Mouse (Mus musculus) heart, embryonic 13.5 days (tissue): ENCODE measurements around the gene Ankib1. TPM values are rescaled to one million over a fixed set of nuclear protein-coding genes. Genes with fewer than 3 reads are reported as not detected.
"Not testable (repeated sequence)": the region's sequence is repeated elsewhere in the genome, so short reads cannot be mapped to it uniquely, and the experiment has no call there.

Experiments used
- ATAC-seq: fragments of 200-750 bp; cut with Nextera tagmentation; 2 replicates; pipeline ENCODE4 v1.8.0; 2017; ENCODE audit warnings: moderate TSS enrichment; ENCODE audit not compliant: insufficient number of reproducible peaks, low FRiP score, low TSS enrichment; ENCODE audit errors: extremely low read depth
- H3K27ac ChIP-seq: fragments of 300-500 bp; sonication (generic); replicated peaks from 2 replicates; pipeline ENCODE4 v1.5.1; 2015; ENCODE audit warnings: moderate library complexity, mild to moderate bottlenecking, inconsistent platforms
- H3K27me3 ChIP-seq: fragments of 300-500 bp; sonication (generic); replicated peaks from 2 replicates; pipeline ENCODE4 v1.6.1; 2015; ENCODE audit warnings: mild to moderate bottlenecking, inconsistent platforms
- H3K36me3 ChIP-seq: fragments of 300-500 bp; sonication (generic); 2 replicates; pipeline ENCODE4 v1.6.1; 2015; ENCODE audit warnings: mild to moderate bottlenecking, inconsistent platforms
- H3K4me1 ChIP-seq: fragments of 300-500 bp; sonication (generic); 2 replicates; pipeline ENCODE4 v1.6.1; 2015; ENCODE audit warnings: inconsistent platforms
- H3K4me2 ChIP-seq: fragments of 300-500 bp; sonication (generic); 2 replicates; pipeline ENCODE4 v1.6.1; 2015; ENCODE audit warnings: inconsistent platforms, mild to moderate bottlenecking, moderate library complexity
- H3K4me3 ChIP-seq: fragments of 300-500 bp; sonication (generic); 2 replicates; pipeline ENCODE4 v1.5.1; 2015; ENCODE audit warnings: moderate library complexity, mild to moderate bottlenecking, inconsistent platforms
- H3K9ac ChIP-seq: fragments of 300-500 bp; sonication (generic); 2 replicates; pipeline ENCODE4 v1.6.1; 2015; ENCODE audit warnings: inconsistent platforms, mild to moderate bottlenecking, moderate library complexity
- H3K9me3 ChIP-seq: fragments of 300-500 bp; sonication (generic); 2 replicates; pipeline ENCODE4 v1.6.1; 2016; ENCODE audit warnings: inconsistent platforms
- WGBS: fragments of 180-500 bp; shearing (Covaris S2); methylation state at CpG from one replicate; pipeline ENCODE4 v1.1.7; 2015; ENCODE audit warnings: mixed read lengths; 5-methylcytosine and 5-hydroxymethylcytosine counted together
- polyA plus RNA-seq: library from polyadenylated mRNA; unstranded; fragments of >200 nt; fragmentation: Nextera tagmentation; extraction: Ambion mirVana; gene quantifications from 2 replicates; pipeline ENCODE4 v1.2.1, GENCODE M21; 2015

Gene Ankib1
- polyA plus RNA-seq, 1 experiment from 2014 or later = 6.0 TPM

DNA sequence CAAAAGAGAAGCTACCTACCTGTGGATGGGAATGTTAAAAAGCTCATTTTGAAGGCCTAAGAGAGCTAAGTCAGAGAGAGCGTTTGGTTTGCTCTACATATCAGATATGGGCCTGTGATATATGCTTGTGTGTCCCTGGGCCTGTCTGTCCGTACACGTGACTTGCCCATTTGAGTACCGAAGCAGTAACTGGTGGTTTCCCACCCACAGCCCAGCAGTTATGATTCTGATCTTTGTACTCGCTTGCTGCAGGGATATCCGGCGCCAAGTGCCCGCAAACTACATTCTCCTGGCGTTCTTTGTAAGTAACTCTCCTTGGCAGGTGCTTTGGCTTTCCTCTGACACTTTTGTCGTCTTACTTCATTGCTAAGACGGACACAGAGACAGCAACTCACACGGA, 136.1 kb downstream of the Ankib1 start:
- H3K4me3 ChIP-seq = no peak overlapping the region
- H3K36me3 ChIP-seq = no peaks in the 10 kb centered on the region
- H3K4me1 ChIP-seq = no peaks in the 10 kb centered on the region
- no peak overlapping the region for H3K4me2 ChIP-seq
- 80% methylated on average over 12 of the region's 12 CpGs for WGBS
- no peak overlapping the region for H3K27ac ChIP-seq
- no peaks in the 10 kb centered on the region for H3K27me3 ChIP-seq
- no peaks in the 10 kb centered on the region for H3K9me3 ChIP-seq
- no peak for ATAC-seq
- H3K9ac ChIP-seq = no peak overlapping the region

DNA sequence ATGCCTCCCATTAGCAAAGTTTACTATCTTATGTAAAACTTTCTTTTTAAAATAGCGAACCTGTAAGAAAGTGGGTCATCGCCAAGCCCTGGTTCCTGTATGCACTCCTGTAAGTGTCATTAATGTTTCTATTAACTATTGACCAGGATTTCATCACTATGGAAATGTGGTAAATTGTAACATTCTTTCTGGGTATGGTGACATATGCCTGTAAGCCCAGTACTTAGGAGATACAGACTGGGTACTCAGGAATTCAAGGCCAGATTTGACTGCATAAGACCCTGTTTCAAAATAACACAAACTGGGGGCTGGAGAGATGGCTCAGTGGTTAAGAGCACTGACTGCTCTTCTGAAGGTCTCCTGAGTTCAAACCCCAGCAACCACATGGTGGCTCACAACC, 137.5 kb downstream of the Ankib1 start:
- no peak overlapping the region for H3K9ac ChIP-seq
- H3K27me3 ChIP-seq = no peaks in the 10 kb centered on the region
- no peaks in the 10 kb centered on the region for H3K4me1 ChIP-seq
- WGBS = 89% methylated on average over 2 of the region's 2 CpGs
- no peak overlapping the region for H3K4me2 ChIP-seq
- no peak overlapping the region for H3K4me3 ChIP-seq
- H3K27ac ChIP-seq = no peak overlapping the region
- no peak for ATAC-seq
- H3K9me3 ChIP-seq = no peaks in the 10 kb centered on the region
- no peaks in the 10 kb centered on the region for H3K36me3 ChIP-seq

DNA sequence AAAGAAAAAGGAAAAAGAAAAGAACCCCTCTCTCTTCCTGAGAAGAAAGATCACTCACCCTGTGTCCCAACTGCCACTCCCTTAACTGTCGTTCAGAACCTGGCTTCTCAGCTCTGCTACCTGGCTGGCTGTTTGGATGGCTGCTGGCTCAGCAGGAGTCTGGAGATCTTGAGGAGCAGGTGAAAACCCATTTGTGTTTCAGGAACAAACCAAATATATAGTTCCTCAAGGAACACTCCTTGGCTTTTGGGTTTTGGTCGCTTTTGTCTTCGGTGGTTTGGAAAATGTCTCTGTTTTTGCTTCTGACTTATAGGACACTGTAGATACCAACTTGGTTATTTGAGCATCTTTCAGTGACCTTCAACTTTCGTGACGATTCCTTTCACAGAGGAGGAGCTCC, 145.6 kb downstream of the Ankib1 start, which contains the start of gene Gatad1:
TSS of gene Gatad1 (minus strand) at position 101 of the 400 bp plus-strand sequence.
- WGBS = 65% methylated on average over 5 of the region's 5 CpGs
- ATAC-seq = no peak
- H3K4me3 ChIP-seq = no peak within 1 kb of the TSS
- no peaks in the 10 kb centered on the region for H3K36me3 ChIP-seq
- no peaks in the 10 kb centered on the region for H3K27me3 ChIP-seq
- no peak within 1 kb of the TSS for H3K9ac ChIP-seq
- no peaks in the 10 kb centered on the region for H3K4me1 ChIP-seq
- H3K27ac ChIP-seq = no peak within 1 kb of the TSS
- no peaks in the 10 kb centered on the region for H3K9me3 ChIP-seq
- no peak within 1 kb of the TSS for H3K4me2 ChIP-seq

DNA sequence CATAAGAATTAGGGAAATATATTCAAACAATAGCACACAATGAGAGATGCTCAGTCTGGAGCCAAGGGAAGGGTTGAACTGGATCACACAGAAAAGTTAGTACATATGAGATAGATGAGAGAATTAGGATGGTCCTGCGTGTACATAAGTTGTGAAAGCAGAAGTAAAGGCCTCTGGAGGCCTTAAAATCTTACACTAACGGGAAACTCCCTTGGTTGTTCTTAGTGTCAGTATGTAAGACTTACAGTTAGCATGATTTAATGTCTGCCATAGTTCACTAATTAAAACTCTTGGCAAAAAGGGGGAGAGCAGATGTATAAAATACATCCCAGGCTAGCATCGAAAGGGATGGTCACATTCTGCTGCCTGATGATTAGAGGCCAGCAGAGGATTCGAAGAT, 148.9 kb downstream of the Ankib1 start:
- no peaks in the 10 kb centered on the region for H3K27me3 ChIP-seq
- WGBS = 82% methylated on average over 4 of the region's 4 CpGs
- no peak overlapping the region for H3K27ac ChIP-seq
- H3K4me3 ChIP-seq = no peak overlapping the region
- H3K4me1 ChIP-seq = no peaks in the 10 kb centered on the region
- H3K36me3 ChIP-seq = no peaks in the 10 kb centered on the region
- no peak for ATAC-seq
- H3K4me2 ChIP-seq = no peak overlapping the region
- no peaks in the 10 kb centered on the region for H3K9me3 ChIP-seq
- no peak overlapping the region for H3K9ac ChIP-seq

DNA sequence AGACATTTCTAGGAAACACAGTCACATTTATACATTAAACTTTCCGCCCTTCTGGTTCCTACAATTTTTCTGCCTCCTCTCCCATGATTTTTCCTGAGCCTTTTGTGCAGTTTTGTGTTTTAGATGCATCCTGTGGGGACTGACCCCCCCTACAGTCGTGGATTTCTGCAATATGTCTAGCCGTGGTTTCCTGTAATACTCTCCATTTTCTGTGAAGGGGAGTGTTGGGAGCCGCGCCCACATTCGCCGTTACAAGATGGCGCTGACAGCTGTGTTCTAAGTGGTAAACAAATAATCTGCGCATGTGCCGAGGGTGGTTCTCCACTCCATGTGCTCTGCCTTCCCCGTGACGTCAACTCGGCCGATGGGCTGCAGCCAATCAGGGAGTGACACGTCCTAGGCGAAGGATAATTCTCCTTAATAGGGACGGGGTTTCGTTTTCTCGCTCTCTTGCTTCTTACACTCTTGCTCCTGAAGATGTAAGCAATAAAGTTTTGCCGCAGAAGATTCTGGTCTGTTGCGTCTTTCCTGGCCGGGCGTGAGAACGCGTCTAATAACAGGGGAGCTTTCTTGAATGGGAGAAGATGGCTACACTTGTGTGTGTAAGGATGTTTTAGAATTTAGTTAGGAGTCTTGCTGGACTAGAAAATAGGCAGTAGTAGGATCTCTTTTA, 149.7 kb downstream of the Ankib1 start:
- H3K27ac ChIP-seq, ATAC-seq: not testable (repeated sequence)

DNA sequence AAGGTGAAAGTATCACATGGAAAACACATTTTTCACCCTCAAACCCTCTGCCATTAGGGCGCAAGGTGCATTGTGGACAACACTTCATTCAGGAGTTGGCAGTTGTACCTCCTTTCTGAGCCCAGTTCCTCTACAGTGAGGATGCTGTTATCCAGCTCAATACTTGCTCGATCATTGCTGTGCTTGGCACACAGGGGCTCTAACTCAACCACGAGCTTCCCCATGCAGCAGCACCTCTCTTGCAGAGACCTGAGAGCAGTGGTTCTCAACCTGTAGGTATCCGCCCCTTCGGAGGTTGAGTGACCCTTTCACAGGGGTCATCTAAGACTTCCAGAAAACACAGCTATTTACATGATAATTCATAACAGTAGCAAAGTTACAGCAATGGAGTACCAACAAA, 151.1 kb downstream of the Ankib1 start:
- 76% methylated on average over 5 of the region's 5 CpGs for WGBS
- no peak for ATAC-seq

More for the DNA sequence above, 149.7 kb downstream of the Ankib1 start:
- H3K36me3 ChIP-seq, H3K9ac ChIP-seq, H3K27me3 ChIP-seq, H3K4me2 ChIP-seq, H3K4me1 ChIP-seq, H3K9me3 ChIP-seq, H3K4me3 ChIP-seq: not testable (repeated sequence)
- 92% methylated on average over 19 of the region's 25 CpGs for WGBS

DNA sequence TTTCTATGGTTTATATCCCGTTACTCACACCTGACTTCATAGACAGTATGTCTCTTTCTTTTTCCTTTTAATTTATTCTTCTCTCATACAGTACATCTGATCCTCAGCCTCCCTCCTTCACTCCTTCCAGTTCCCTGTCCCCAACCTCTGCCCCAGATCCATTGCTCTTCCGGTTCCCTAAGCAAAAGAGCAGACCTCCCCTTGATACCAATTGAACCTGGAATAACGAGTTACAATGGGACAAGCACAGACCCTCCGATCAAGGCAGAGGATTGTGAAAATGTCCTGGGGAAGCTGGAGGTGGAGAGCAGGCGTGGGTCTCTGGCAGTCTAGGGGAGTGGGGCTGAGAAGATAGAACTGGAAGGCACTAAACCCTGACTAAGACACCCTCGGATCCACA, 151.8 kb downstream of the Ankib1 start, which contains the start of gene Tmbim7:
TSS of gene Tmbim7 (plus strand) at position 301 of the 400 bp plus-strand sequence.
- no peaks in the 10 kb centered on the region for H3K27me3 ChIP-seq
- ATAC-seq = no peak
- no peaks in the 10 kb centered on the region for H3K36me3 ChIP-seq
- peaks cover 8% of the 10 kb centered on the region for H3K4me1 ChIP-seq
- no peak within 1 kb of the TSS for H3K9ac ChIP-seq
- WGBS = 71% methylated on average over 6 of the region's 6 CpGs
- H3K9me3 ChIP-seq = no peaks in the 10 kb centered on the region
- no peak within 1 kb of the TSS for H3K4me3 ChIP-seq
- no peak within 1 kb of the TSS for H3K4me2 ChIP-seq
- no peak within 1 kb of the TSS for H3K27ac ChIP-seq

More for the DNA sequence above, 151.1 kb downstream of the Ankib1 start:
- Histone ChIP-seq H3K27me3 (no peaks in the 10 kb centered on the region), H3K9me3 (no peaks in the 10 kb centered on the region), H3K4me1 (peaks cover 1% of the 10 kb centered on the region), H3K4me3 (no peak overlapping the region), H3K4me2 (no peak overlapping the region), H3K9ac (no peak overlapping the region), H3K27ac (no peak overlapping the region), H3K36me3 (no peaks in the 10 kb centered on the region)

DNA sequence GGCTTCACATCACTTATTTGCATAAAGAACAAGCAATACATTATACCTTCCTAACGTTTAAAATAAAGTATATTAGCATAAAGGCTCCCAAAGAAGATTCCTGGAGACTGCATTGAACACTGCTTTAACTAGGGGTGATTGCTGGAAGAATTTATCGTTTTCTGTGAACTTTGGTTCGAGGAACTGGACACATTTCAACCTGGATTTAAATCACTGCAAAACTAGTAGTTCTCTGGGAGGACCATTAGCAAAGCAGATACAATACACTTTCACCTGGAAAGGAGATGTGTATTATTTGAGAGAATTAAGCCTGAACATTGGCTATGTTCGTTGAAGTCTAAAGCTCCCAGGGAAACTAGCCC, 153.9 kb downstream of the Ankib1 start:
- no peak overlapping the region for H3K4me2 ChIP-seq
- H3K4me3 ChIP-seq = no peak overlapping the region
- H3K27ac ChIP-seq = no peak overlapping the region
- no peak for ATAC-seq
- H3K27me3 ChIP-seq = no peaks in the 10 kb centered on the region
- H3K4me1 ChIP-seq = peaks cover 18% of the 10 kb centered on the region
- WGBS = 68% methylated on average over 4 of the region's 4 CpGs
- H3K9ac ChIP-seq = no peak overlapping the region
- H3K36me3 ChIP-seq = peaks cover 19% of the 10 kb centered on the region
- no peaks in the 10 kb centered on the region for H3K9me3 ChIP-seq

DNA sequence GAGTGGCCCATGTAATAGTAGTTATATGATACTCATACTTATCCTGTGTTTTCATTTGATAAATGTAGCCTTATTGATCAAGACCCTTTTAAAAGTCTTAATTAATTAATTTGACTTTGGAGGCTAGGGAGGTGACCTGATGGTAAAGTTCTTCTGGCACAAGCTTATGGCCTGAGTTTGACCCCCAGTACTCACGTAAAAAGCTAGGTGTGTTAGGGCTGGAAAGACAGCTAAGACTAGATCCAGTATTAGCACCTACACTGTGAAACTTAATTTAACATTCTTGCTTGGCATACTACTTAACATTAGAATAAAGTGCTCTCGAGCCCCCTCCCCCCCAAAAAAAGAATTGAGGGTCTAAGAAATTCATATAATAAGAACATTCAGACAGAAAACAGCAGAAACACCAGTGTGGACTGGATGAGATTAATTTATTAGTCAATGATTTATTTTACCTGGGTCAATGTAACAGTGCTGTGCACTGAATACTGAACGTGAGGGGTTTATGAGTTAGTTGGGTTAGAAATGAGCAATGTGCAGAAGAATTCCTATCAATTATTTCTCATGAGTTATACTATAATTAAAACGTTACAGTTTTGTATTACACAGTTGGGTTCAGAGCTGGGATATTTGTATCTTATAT, 154.4 kb downstream of the Ankib1 start:
- peak overlapping the region; percentile 99 for H3K4me3 ChIP-seq
- H3K9me3 ChIP-seq = no peaks in the 10 kb centered on the region
- peaks cover 22% of the 10 kb centered on the region for H3K36me3 ChIP-seq
- H3K27me3 ChIP-seq = no peaks in the 10 kb centered on the region
- H3K4me1 ChIP-seq = peaks cover 18% of the 10 kb centered on the region
- no peak overlapping the region for H3K27ac ChIP-seq
- peak overlapping the region; percentile 87 for H3K4me2 ChIP-seq
- ATAC-seq = no peak
- WGBS = 55% methylated on average over 4 of the region's 4 CpGs
- no peak overlapping the region for H3K9ac ChIP-seq

DNA sequence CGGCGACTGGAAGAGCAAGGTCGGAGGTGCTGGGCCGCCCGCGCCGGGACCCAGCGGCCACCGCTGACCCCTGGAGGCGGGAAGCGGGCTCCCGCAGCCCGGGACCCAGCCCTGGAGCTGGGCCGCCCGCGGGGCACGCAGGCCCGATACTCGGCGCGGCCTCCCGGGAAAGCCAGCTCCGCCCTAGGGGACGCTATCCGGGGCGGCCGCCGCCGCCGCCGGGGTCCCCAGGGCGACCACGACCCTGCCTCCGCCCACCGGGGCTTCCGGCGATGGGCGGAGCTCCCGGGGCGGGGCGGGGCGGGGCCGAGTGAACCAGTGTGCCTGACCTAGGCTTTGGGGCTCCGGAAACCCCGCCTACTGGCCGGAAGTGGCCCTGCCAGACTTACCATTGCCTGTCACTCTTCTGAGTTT, 155.0 kb downstream of the Ankib1 start:
- peak overlapping the region; percentile 97 for H3K9ac ChIP-seq
- ATAC-seq = peak; percentile 96
- H3K4me3 ChIP-seq = peak overlapping the region; percentile 99
- WGBS = 0% methylated on average over 26 of the region's 46 CpGs
- H3K36me3 ChIP-seq = peaks cover 27% of the 10 kb centered on the region
- no peaks in the 10 kb centered on the region for H3K27me3 ChIP-seq
- peak overlapping the region; percentile 94 for H3K27ac ChIP-seq
- H3K4me1 ChIP-seq = peaks cover 18% of the 10 kb centered on the region
- no peaks in the 10 kb centered on the region for H3K9me3 ChIP-seq
- peak overlapping the region; percentile 87 for H3K4me2 ChIP-seq

DNA sequence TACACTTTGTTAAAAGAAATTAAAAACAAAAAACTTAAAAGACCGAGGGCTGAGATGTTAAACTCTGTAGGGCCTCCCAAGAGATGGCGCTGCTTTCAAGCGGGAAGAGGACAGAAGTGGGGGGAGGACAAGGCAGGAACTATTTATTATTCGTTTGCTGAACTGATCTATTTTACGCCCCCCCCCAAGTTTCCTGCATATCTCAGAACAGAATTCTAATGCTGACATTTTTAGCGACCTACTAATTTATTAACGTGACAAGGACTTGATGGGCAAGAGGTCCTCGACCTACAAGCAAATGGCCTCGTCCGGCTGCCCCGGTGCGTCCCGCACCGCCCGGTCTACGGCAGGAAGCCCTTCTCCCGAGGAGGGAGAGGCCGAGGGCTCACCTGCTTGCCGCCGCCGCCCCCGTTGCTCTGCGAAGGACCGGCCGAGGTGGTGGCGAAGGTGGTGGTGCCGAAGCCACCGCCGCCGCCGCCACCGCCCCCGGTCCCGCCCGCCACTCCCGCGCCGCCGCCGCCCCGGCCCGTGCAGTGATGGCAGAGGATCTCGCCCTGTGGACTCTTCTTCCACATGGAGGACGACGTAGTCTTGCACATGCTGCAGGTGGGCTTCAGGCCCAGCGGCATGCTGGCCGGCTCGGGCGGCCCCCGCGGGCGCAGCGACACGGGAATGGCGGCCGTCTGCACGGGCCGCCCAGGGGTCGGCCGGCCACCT, 155.6 kb downstream of the Ankib1 start:
- Histone ChIP-seq H3K27me3 (no peaks in the 10 kb centered on the region), H3K4me3 (peak overlapping the region; percentile 99), H3K27ac (peak overlapping the region; percentile 94), H3K36me3 (peaks cover 32% of the 10 kb centered on the region), H3K4me2 (peak overlapping the region; percentile 87), H3K4me1 (peaks cover 18% of the 10 kb centered on the region), H3K9me3 (no peaks in the 10 kb centered on the region), H3K9ac (peak overlapping the region; percentile 97)
- ATAC-seq = peak; percentile 47
- WGBS = under 1% methylated on average over 60 of the region's 60 CpGs
